Mouse (Mus musculus): ENCODE measurements around the gene Chrm2. TPM values are rescaled to one million over a fixed set of nuclear protein-coding genes. Genes with fewer than 3 reads are reported as not detected.

Gene Chrm2
- total and polyA plus RNA-seq, 3 experiments, result not detected

DNA sequence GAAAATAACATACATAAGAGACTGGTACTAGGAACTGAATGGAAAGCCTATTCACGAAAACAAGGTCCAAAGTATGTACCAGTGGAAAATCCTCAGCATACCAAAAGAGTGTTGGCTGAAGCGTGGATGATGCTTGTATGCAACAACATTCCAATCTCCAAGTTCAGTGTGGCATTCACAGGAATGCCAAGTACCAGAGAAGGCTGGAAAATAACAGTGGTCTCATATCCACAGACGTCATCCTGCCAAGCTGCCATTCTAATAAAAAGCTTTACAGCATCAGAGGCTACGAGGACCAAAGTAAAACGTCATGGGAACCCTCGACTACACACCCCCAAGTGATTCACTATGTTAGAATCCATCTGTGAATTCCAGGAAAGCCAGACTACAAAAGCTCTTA lies 153.4 kb downstream of the Chrm2 start:
- TF ChIP-seq ELF1 (IDR thresholded peaks at IDR 0.05; ENCODE audit: low read depth, low read length), result no peak
- no peak for TF ChIP-seq KAT2A (IDR thresholded peaks at IDR 0.05; ENCODE audit: insufficient replicate concordance, low read length)
- TF ChIP-seq TCF12 (IDR thresholded peaks at IDR 0.05; ENCODE audit: low read depth, low read length), result no peak
- no peak for TF ChIP-seq POLR2A (IDR thresholded peaks at IDR 0.05; ENCODE audit: low read depth, low read length)
- TF ChIP-seq CHD2 (IDR thresholded peaks at IDR 0.05; ENCODE audit: low read length), result no peak
- TF ChIP-seq UBTF (IDR thresholded peaks at IDR 0.05; ENCODE audit: low read depth, low read length), result no peak
- TF ChIP-seq EP300 (IDR thresholded peaks at IDR 0.05; ENCODE audit: low read length), result no peak
- TF ChIP-seq HCFC1 (IDR thresholded peaks at IDR 0.05; ENCODE audit: low read depth, low read length), result no peak
- no peak for TF ChIP-seq USF1 (IDR thresholded peaks at IDR 0.05; ENCODE audit: low read depth, low read length)
- Histone ChIP-seq H3K27me3 (replicated peaks) (no peaks in the 10 kb centered on the region), H3K79me2 (replicated peaks; ENCODE audit: control insufficient read depth, extremely low read depth, insufficient read depth, poor library complexity, severe bottlenecking) (no peaks in the 10 kb centered on the region), H3K4me2 (ENCODE audit: insufficient read depth, low read depth, poor library complexity, severe bottlenecking) (no peak overlapping the region), H3K9me3 (replicated peaks; ENCODE audit: low read length) (no peaks in the 10 kb centered on the region), H3K36me3 (replicated peaks in 1 of 2; ENCODE audit: control insufficient read depth in 1 of 2, insufficient read depth in 1 of 2, low read length in 1 of 2) (no peaks in the 10 kb centered on the region), H3K4me3 (replicated peaks in 1 of 3; ENCODE audit: low read depth in 2 of 3, low read length in 2 of 3, poor library complexity in 1 of 3) (no peak overlapping the region), H3K9ac (ENCODE audit: insufficient read depth, low read depth) (no peak overlapping the region), H3K27ac (ENCODE audit: insufficient read depth, low read depth) (no peak overlapping the region), H3K4me1 (ENCODE audit: control insufficient read depth in 1 of 2, insufficient read depth in 2 of 2) (no peaks in the 10 kb centered on the region)
- DNase-seq (ENCODE audit: extremely low read depth), result no peak
- in situ Hi-C loops (cut with MboI; ENCODE audit: low pct_ligation_motif_present, low pct_unique_long_range_greater_than_20kb, low sequenced_read_pairs), result no loop called here
- dilution Hi-C loops (cut with MboI; ENCODE audit: extremely low pct_ligation_motif_present, extremely low pct_unique_long_range_greater_than_20kb, low sequenced_read_pairs), result no loop called here

DNA sequence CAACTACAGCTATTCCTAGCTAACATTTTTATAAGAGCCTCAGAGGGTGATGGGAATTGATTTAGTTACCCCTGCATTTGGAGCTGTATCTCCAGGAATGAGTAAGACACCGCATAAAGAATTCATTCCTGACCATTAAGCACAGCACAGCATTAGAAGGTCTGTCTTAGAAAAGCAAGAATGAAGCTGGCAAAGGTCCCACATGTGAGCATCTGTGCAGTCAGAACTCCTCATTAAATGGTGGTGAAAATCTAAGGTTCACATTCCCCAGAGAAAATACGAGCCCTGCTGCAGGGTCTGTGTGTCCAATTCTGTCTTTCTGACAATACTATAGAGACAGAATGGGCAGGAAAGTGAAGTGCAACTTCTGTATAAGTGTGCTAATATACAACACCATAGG lies 179.0 kb downstream of the Chrm2 start:
- no peaks in the 10 kb centered on the region for H3K79me2 ChIP-seq (replicated peaks; ENCODE audit: control insufficient read depth, extremely low read depth, insufficient read depth, poor library complexity, severe bottlenecking)
- H3K4me1 ChIP-seq (ENCODE audit: control insufficient read depth in 1 of 2, insufficient read depth in 2 of 2), result no peaks in the 10 kb centered on the region
- in situ Hi-C loops (cut with MboI; ENCODE audit: low pct_ligation_motif_present, low pct_unique_long_range_greater_than_20kb, low sequenced_read_pairs) (no loop called here), dilution Hi-C loops (cut with MboI; ENCODE audit: extremely low pct_ligation_motif_present, extremely low pct_unique_long_range_greater_than_20kb, low sequenced_read_pairs) (no loop called here)
- no peaks in the 10 kb centered on the region for H3K36me3 ChIP-seq (replicated peaks in 1 of 2; ENCODE audit: control insufficient read depth in 1 of 2, insufficient read depth in 1 of 2, low read length in 1 of 2)
- no peak overlapping the region for H3K4me3 ChIP-seq (replicated peaks in 1 of 3; ENCODE audit: low read depth in 2 of 3, low read length in 2 of 3, poor library complexity in 1 of 3)
- no peak overlapping the region for H3K4me2 ChIP-seq (ENCODE audit: insufficient read depth, low read depth, poor library complexity, severe bottlenecking)
- TF ChIP-seq E2F4 (IDR thresholded peaks at IDR 0.05; ENCODE audit: insufficient replicate concordance, low read depth, low read length) (no peak), MAFK (IDR thresholded peaks at IDR 0.05; ENCODE audit: insufficient replicate concordance, low read length) (no peak), GABPA (IDR thresholded peaks at IDR 0.05; ENCODE audit: insufficient replicate concordance, low read depth, low read length) (no peak), ETS1 (conservative IDR thresholded peaks at IDR 0.05; ENCODE audit: low read depth, low read length) (no peak), NRF1 (IDR thresholded peaks at IDR 0.05; ENCODE audit: low read depth, low read length) (no peak), ZMIZ1 (IDR thresholded peaks at IDR 0.05; ENCODE audit: low read depth, low read length) (no peak), JUN (IDR thresholded peaks at IDR 0.05; ENCODE audit: insufficient read depth, low read depth, low read length) (no peak), CHD2 (IDR thresholded peaks at IDR 0.05; ENCODE audit: low read length) (no peak), CHD1 (IDR thresholded peaks at IDR 0.05; ENCODE audit: low read depth, low read length) (no peak), MXI1 (IDR thresholded peaks at IDR 0.05; ENCODE audit: low read depth, low read length) (no peak), HCFC1 (IDR thresholded peaks at IDR 0.05; ENCODE audit: low read depth, low read length) (no peak), EP300 (IDR thresholded peaks at IDR 0.05; ENCODE audit: low read length) (no peak), POLR2AphosphoS2 (IDR thresholded peaks at IDR 0.05; ENCODE audit: low read depth, low read length) (no peak), KAT2A (IDR thresholded peaks at IDR 0.05; ENCODE audit: insufficient replicate concordance, low read length) (no peak), ELF1 (IDR thresholded peaks at IDR 0.05; ENCODE audit: low read depth, low read length) (no peak), MYC (IDR thresholded peaks at IDR 0.05; ENCODE audit: low read depth, low read length) (no peak), ZNF384 (IDR thresholded peaks at IDR 0.05; ENCODE audit: low read depth, low read length) (no peak), UBTF (IDR thresholded peaks at IDR 0.05; ENCODE audit: low read depth, low read length) (no peak)
- no peak overlapping the region for H3K9ac ChIP-seq (ENCODE audit: insufficient read depth, low read depth)
- no peaks in the 10 kb centered on the region for H3K9me3 ChIP-seq (replicated peaks; ENCODE audit: low read length)
- no peak for DNase-seq (ENCODE audit: extremely low read depth)
- H3K27ac ChIP-seq (ENCODE audit: insufficient read depth, low read depth), result no peak overlapping the region
- no peaks in the 10 kb centered on the region for H3K27me3 ChIP-seq (replicated peaks)

Data from CH12.LX (cell line).